ENCODE assay signal across 21 mouse cellular contexts in genomic region chr7:116188391-116188790, GRCm38 (mm10).
"Had no signal": no experiment of that assay in that cellular context is flagged by ENCODE, and none has a peak within 500 bp of the region (broad histone marks: within the 10 kb centered on the region; RNA-seq: fewer than 3 reads in every experiment).

No protein-coding gene starts in this region.

- H3K27ac ChIP-seq: kidney, postnatal 0 days; layer of hippocampus, adult 2 months; liver, embryonic 14.5 days; macrophage; midbrain, embryonic 12.5 days; midbrain, embryonic 15.5 days; neural tube, embryonic 12.5 days; neural tube, embryonic 15.5 days; stomach, postnatal 0 days had no signal

- H3K4me2 ChIP-seq: liver, embryonic 11.5 days; lung, embryonic 14.5 days; midbrain, embryonic 12.5 days; midbrain, embryonic 15.5 days; neural tube, embryonic 12.5 days; neural tube, embryonic 15.5 days had no signal

- H3K4me3 ChIP-seq: layer of hippocampus, adult 2 months; midbrain, embryonic 12.5 days; midbrain, embryonic 15.5 days; neural tube, embryonic 12.5 days; neural tube, embryonic 15.5 days had no signal

- H3K9me3 ChIP-seq: midbrain, embryonic 12.5 days; midbrain, embryonic 15.5 days; neural tube, embryonic 12.5 days; neural tube, embryonic 15.5 days had no signal

- DNase-seq: kidney, postnatal 25 days; layer of hippocampus, adult 9-11 months; left cerebral cortex, postnatal 4 days; liver, postnatal 0 days; lung, embryonic 14.5 days; right cerebral cortex, adult 18-20 months; right cerebral cortex, postnatal 14 days; right cerebral cortex, postnatal 4 days; thymus, adult 2 months; thymus, postnatal 14 days had no signal

- H3K36me3 ChIP-seq: midbrain, embryonic 12.5 days; midbrain, embryonic 15.5 days; neural tube, embryonic 12.5 days; neural tube, embryonic 15.5 days had no signal

- H3K27me3 ChIP-seq: midbrain, embryonic 12.5 days; midbrain, embryonic 15.5 days; neural tube, embryonic 12.5 days; neural tube, embryonic 15.5 days had no signal

- ATAC-seq: liver, postnatal 0 days; lung, postnatal 0 days; midbrain, embryonic 15.5 days had no signal

- H3K9ac ChIP-seq: liver, embryonic 14.5 days; liver, postnatal 0 days; lung, embryonic 14.5 days; midbrain, embryonic 12.5 days; midbrain, embryonic 15.5 days; neural tube, embryonic 12.5 days; neural tube, embryonic 15.5 days had no signal
